Comparison of ENCODE assay signal across 28 mouse cellular contexts in genomic region chr1:73425049-73425448, GRCm38 (mm10).
DNase-seq lines count a peak whose midpoint lies in the region; ATAC-seq and TF ChIP-seq lines count a peak whose summit lies in the region.
"Had no signal": no experiment of that assay in that cellular context is flagged by ENCODE, and none has a peak within 500 bp of the region (broad histone marks: within the 10 kb centered on the region; RNA-seq: fewer than 3 reads in every experiment).

No protein-coding gene starts in this region.

- H3K4me2 ChIP-seq in intestine, embryonic 14.5 days (ENCODE audit: low read length), result no peak overlapping the region
- H3K4me2 ChIP-seq in intestine, postnatal 0 days (replicated peaks; ENCODE audit: low read depth), result no peak overlapping the region
- no peak overlapping the region for H3K4me2 ChIP-seq in stomach, embryonic 14.5 days (replicated peaks; ENCODE audit: low read depth, low read length)
- no peak overlapping the region for H3K4me2 ChIP-seq in stomach, postnatal 0 days (replicated peaks; ENCODE audit: low read depth)
- H3K4me2 ChIP-seq: embryonic facial prominence, embryonic 15.5 days; forebrain, embryonic 13.5 days; heart, embryonic 11.5 days; hindbrain, embryonic 12.5 days; midbrain, embryonic 11.5 days had no signal

- ATAC-seq in intestine, embryonic 14.5 days (replicated peaks; ENCODE audit: low FRiP score, low TSS enrichment, low read depth), result no peak
- no peak for ATAC-seq in intestine, postnatal 0 days
- peak; percentile 23; the same call in 1 of the 2 replicates for ATAC-seq in stomach, embryonic 14.5 days (ENCODE audit: insufficient number of reproducible peaks, insufficient read depth, low FRiP score, low read depth)
- no peak for ATAC-seq in stomach, postnatal 0 days (ENCODE audit: low FRiP score, low TSS enrichment)
- ATAC-seq: forebrain, embryonic 13.5 days; hindbrain, postnatal 0 days; midbrain, embryonic 16.5 days had no signal

- H3K27me3 ChIP-seq in intestine, embryonic 14.5 days (replicated peaks; ENCODE audit: control insufficient read depth, insufficient read depth, low read length), result no peaks in the 10 kb centered on the region
- H3K27me3 ChIP-seq in intestine, postnatal 0 days (replicated peaks; ENCODE audit: control insufficient read depth, insufficient read depth, low read length), result no peaks in the 10 kb centered on the region
- no peaks in the 10 kb centered on the region for H3K27me3 ChIP-seq in stomach, embryonic 14.5 days (ENCODE audit: control insufficient read depth, insufficient read depth, low read length)
- H3K27me3 ChIP-seq in stomach, postnatal 0 days (ENCODE audit: control insufficient read depth, insufficient read depth, low read length), result no peaks in the 10 kb centered on the region
- H3K27me3 ChIP-seq: embryonic facial prominence, embryonic 15.5 days; forebrain, embryonic 13.5 days; hindbrain, embryonic 12.5 days had no signal

- H3K36me3 ChIP-seq in intestine, embryonic 14.5 days (ENCODE audit: control insufficient read depth, insufficient read depth, low read length), result no peaks in the 10 kb centered on the region
- H3K36me3 ChIP-seq in intestine, postnatal 0 days (ENCODE audit: control insufficient read depth, insufficient read depth), result no peaks in the 10 kb centered on the region
- no peaks in the 10 kb centered on the region for H3K36me3 ChIP-seq in stomach, embryonic 14.5 days (ENCODE audit: control insufficient read depth, insufficient read depth, low read length)
- no peaks in the 10 kb centered on the region for H3K36me3 ChIP-seq in stomach, postnatal 0 days (ENCODE audit: control insufficient read depth, insufficient read depth, low read length)
- H3K36me3 ChIP-seq: embryonic facial prominence, embryonic 10.5 days; embryonic facial prominence, embryonic 15.5 days; hindbrain, embryonic 12.5 days had no signal

- no peak for DNase-seq in intestine, embryonic 14.5 days (ENCODE audit: low spot score)
- peak; percentile 17 for DNase-seq in kidney, postnatal 10 days
- no peak for DNase-seq in kidney, adult 8-10 months
- no peak for DNase-seq in stomach, postnatal 0 days (ENCODE audit: low spot score)
- peak; percentile 22 for DNase-seq in yolk sac, embryonic 10.5 days (ENCODE audit: low spot score)
- DNase-seq in cerebellum, postnatal 10 days, result no peak
- DNase-seq: adrenal gland, adult 8-10 months; cerebellum, adult 8-10 months; cerebellum, postnatal 36 days; gastrocnemius, postnatal 36 days; heart, adult 18-20 months; heart, postnatal 36 days; kidney, postnatal 25 days; liver; lung, adult 2 months; lung, postnatal 14 days; right cerebral cortex, postnatal 25 days had no signal

- no peak for TF ChIP-seq EP300 in stomach, postnatal 0 days (optimal IDR thresholded peaks at IDR 0.05)

- H3K9me3 ChIP-seq in intestine, embryonic 14.5 days (ENCODE audit: control insufficient read depth, low read length), result no peaks in the 10 kb centered on the region
- H3K9me3 ChIP-seq in intestine, postnatal 0 days (ENCODE audit: control insufficient read depth), result no peaks in the 10 kb centered on the region
- H3K9me3 ChIP-seq in stomach, embryonic 14.5 days (ENCODE audit: control insufficient read depth, low read depth, low read length), result no peaks in the 10 kb centered on the region
- H3K9me3 ChIP-seq in stomach, postnatal 0 days (ENCODE audit: control insufficient read depth, low read length), result no peaks in the 10 kb centered on the region
- H3K9me3 ChIP-seq: embryonic facial prominence, embryonic 10.5 days; embryonic facial prominence, embryonic 15.5 days; forebrain, embryonic 13.5 days; hindbrain, embryonic 12.5 days had no signal

- peaks cover 9% of the 10 kb centered on the region; the same call in 1 of the 2 replicates for H3K4me1 ChIP-seq in intestine, embryonic 14.5 days (replicated peaks; ENCODE audit: control insufficient read depth, insufficient read depth, low read length)
- no peaks in the 10 kb centered on the region for H3K4me1 ChIP-seq in intestine, postnatal 0 days (replicated peaks; ENCODE audit: control insufficient read depth, insufficient read depth, low read length)
- H3K4me1 ChIP-seq in stomach, embryonic 14.5 days (ENCODE audit: control insufficient read depth, insufficient read depth, low read length), result peaks cover 5% of the 10 kb centered on the region; the same call in 1 of the 2 replicates
- H3K4me1 ChIP-seq in stomach, postnatal 0 days (replicated peaks; ENCODE audit: control insufficient read depth, insufficient read depth), result no peaks in the 10 kb centered on the region
- H3K4me1 ChIP-seq: embryonic facial prominence, embryonic 10.5 days; embryonic facial prominence, embryonic 15.5 days; forebrain, embryonic 13.5 days; hindbrain, embryonic 12.5 days had no signal

- no peak overlapping the region for H3K4me3 ChIP-seq in intestine, embryonic 14.5 days (ENCODE audit: low read depth, low read length)
- no peak overlapping the region for H3K4me3 ChIP-seq in intestine, postnatal 0 days (ENCODE audit: low read depth, low read length)
- no peak overlapping the region for H3K4me3 ChIP-seq in stomach, embryonic 14.5 days (ENCODE audit: low read depth, low read length)
- no peak overlapping the region for H3K4me3 ChIP-seq in stomach, postnatal 0 days (ENCODE audit: low read depth, low read length)
- H3K4me3 ChIP-seq: embryonic facial prominence, embryonic 10.5 days; embryonic facial prominence, embryonic 15.5 days; forebrain, embryonic 13.5 days; hindbrain, embryonic 12.5 days had no signal

- 25% methylated on average over 7 of the region's 7 CpGs for WGBS in intestine, embryonic 14.5 days
- 26% methylated on average over 7 of the region's 7 CpGs for WGBS in intestine, postnatal 0 days
- 26% methylated on average over 7 of the region's 7 CpGs for WGBS in stomach, embryonic 14.5 days
- 44% methylated on average over 7 of the region's 7 CpGs for WGBS in stomach, postnatal 0 days

- 0 out of 2 replicates have a peak overlapping the region, but pooled peaks have one; percentile 11 for H3K27ac ChIP-seq in intestine, embryonic 14.5 days (ENCODE audit: low read depth)
- no peak overlapping the region for H3K27ac ChIP-seq in intestine, postnatal 0 days (ENCODE audit: low read depth, low read length)
- no peak overlapping the region for H3K27ac ChIP-seq in stomach, embryonic 14.5 days (ENCODE audit: low read length)
- no peak overlapping the region for H3K27ac ChIP-seq in stomach, postnatal 0 days (replicated peaks)
- H3K27ac ChIP-seq: embryonic facial prominence, embryonic 10.5 days; embryonic facial prominence, embryonic 15.5 days; forebrain, embryonic 13.5 days; hindbrain, embryonic 12.5 days; hindbrain, postnatal 0 days; liver, embryonic 14.5 days had no signal

- H3K9ac ChIP-seq in intestine, embryonic 14.5 days (ENCODE audit: low read length), result no peak overlapping the region
- no peak overlapping the region for H3K9ac ChIP-seq in intestine, postnatal 0 days (ENCODE audit: low read depth, low read length)
- no peak overlapping the region for H3K9ac ChIP-seq in stomach, embryonic 14.5 days (replicated peaks; ENCODE audit: low read depth, low read length)
- no peak overlapping the region for H3K9ac ChIP-seq in stomach, postnatal 0 days (ENCODE audit: low read length)
- H3K9ac ChIP-seq: embryonic facial prominence, embryonic 15.5 days; forebrain, embryonic 13.5 days; hindbrain, embryonic 12.5 days; liver, embryonic 14.5 days had no signal

- no peak for TF ChIP-seq CTCF in intestine, postnatal 0 days (IDR thresholded peaks at IDR 0.05; ENCODE audit: low read depth)
- TF ChIP-seq CTCF in stomach, postnatal 0 days (IDR thresholded peaks at IDR 0.05; ENCODE audit: low read depth), result no peak

Comparison
In these comparisons a context has a peak if more than half of its experiments do, and no peak if none do; other contexts are left out.
1. DNase-seq: peak in kidney, postnatal 10 days (single experiment) and yolk sac, embryonic 10.5 days (single experiment); none in intestine, embryonic 14.5 days (single experiment), kidney, adult 8-10 months (0 of 2), stomach, postnatal 0 days (single experiment) and cerebellum, postnatal 10 days (0 of 2).